Mouse (Mus musculus) kidney, embryonic 14.5 days (tissue): ENCODE data around the gene Sgsm1. TPM values are rescaled to one million over a fixed set of nuclear protein-coding genes. Genes with fewer than 3 reads are reported as not detected.

ENCODE experiments used
- ATAC-seq: fragments of 200-750 bp; cut with Nextera tagmentation; 2 replicates; pipeline ENCODE4 v1.8.0; 2017; ENCODE audit warnings: moderate number of reproducible peaks, mild to moderate bottlenecking, moderate TSS enrichment, moderate library complexity; ENCODE audit not compliant: low FRiP score, low TSS enrichment
- H3K27ac ChIP-seq: fragments of 300-500 bp; sonication (generic); 2 replicates; pipeline ENCODE4 v1.5.1; 2014; ENCODE audit warnings: low read depth, mild to moderate bottlenecking, low read length, moderate library complexity, mixed read lengths
- H3K27me3 ChIP-seq: fragments of 300-500 bp; sonication (generic); 2 replicates; pipeline ENCODE4 v1.6.1; 2014; ENCODE audit warnings: mild to moderate bottlenecking, low read length; ENCODE audit not compliant: control insufficient read depth, insufficient read depth
- H3K36me3 ChIP-seq: fragments of 300-500 bp; sonication (generic); 2 replicates; pipeline ENCODE4 v1.6.1; 2014; ENCODE audit warnings: low read length, mixed read lengths; ENCODE audit not compliant: control insufficient read depth, insufficient read depth
- H3K4me1 ChIP-seq: fragments of 300-500 bp; sonication (generic); 2 replicates; pipeline ENCODE4 v1.6.1; 2014; ENCODE audit warnings: low read length, mixed read lengths; ENCODE audit not compliant: control insufficient read depth, insufficient read depth
- H3K4me2 ChIP-seq: fragments of 300-500 bp; sonication (generic); replicated peaks from 2 replicates; pipeline ENCODE4 v1.6.1; 2014; ENCODE audit warnings: low read depth, mild to moderate bottlenecking, low read length
- H3K4me3 ChIP-seq: fragments of 300-500 bp; sonication (generic); 2 replicates; pipeline ENCODE4 v1.5.1; 2014; ENCODE audit warnings: mild to moderate bottlenecking, low read length
- H3K9ac ChIP-seq: fragments of 300-500 bp; sonication (generic); 2 replicates; pipeline ENCODE4 v1.6.1; 2014; ENCODE audit warnings: low read depth, mild to moderate bottlenecking, low read length, moderate library complexity
- H3K9me3 ChIP-seq: fragments of 300-500 bp; sonication (generic); 2 replicates; pipeline ENCODE4 v1.6.1; 2016; ENCODE audit warnings: low read length; ENCODE audit not compliant: control insufficient read depth
- WGBS: fragments of 180-500 bp; shearing (Covaris S2); extraction: QIAGEN DNeasy Blood & Tissue Kit; methylation state at CpG from one replicate; pipeline ENCODE4 v1.1.7; 2014; 5-methylcytosine and 5-hydroxymethylcytosine counted together
- polyA plus RNA-seq: library from polyadenylated mRNA; unstranded; fragments of >200 nt; fragmentation: Nextera tagmentation; extraction: Ambion mirVana; gene quantifications from 2 replicates; pipeline ENCODE4 v1.2.1, GENCODE M21; 2014

Sgsm1 gene
- polyA plus RNA-seq, 1 experiment from 2014 or later: 5.0 TPM

GRCm38 (mm10) chr5:113249263-113249930 lies 61.2 kb downstream of the Sgsm1 start:
- ATAC-seq: no peak
- Histone ChIP-seq H3K27ac (no peak overlapping the region), H3K27me3 (no peaks in the 10 kb centered on the region), H3K4me2 (no peak overlapping the region), H3K9ac (no peak overlapping the region), H3K9me3 (no peaks in the 10 kb centered on the region), H3K4me3 (no peak overlapping the region), H3K36me3 (no peaks in the 10 kb centered on the region), H3K4me1 (no peaks in the 10 kb centered on the region)
- 79% methylated on average over 8 of the region's 8 CpGs for WGBS

GRCm38 (mm10) chr5:113230196-113230595 lies 80.4 kb downstream of the Sgsm1 start:
- H3K27ac ChIP-seq: no peak overlapping the region

GRCm38 (mm10) chr5:113226632-113227102 lies 83.9 kb downstream of the Sgsm1 start, which contains the start of gene Tmem211:
Tmem211 (plus strand) TSS chr5:113226909.
- Histone ChIP-seq H3K36me3 (no peaks in the 10 kb centered on the region), H3K9me3 (no peaks in the 10 kb centered on the region), H3K27me3 (no peaks in the 10 kb centered on the region), H3K4me3 (peak within 1 kb of the TSS; percentile 14; the same call in 1 of the 2 replicates), H3K27ac (peak within 1 kb of the TSS; percentile 66; the same call in 1 of the 2 replicates), H3K9ac (no peak within 1 kb of the TSS), H3K4me2 (peak within 1 kb of the TSS; percentile 38), H3K4me1 (peaks cover 10% of the 10 kb centered on the region; the same call in 1 of the 2 replicates)
- under 1% methylated on average over 13 of the region's 13 CpGs for WGBS
- ATAC-seq: peak; percentile 89

More at GRCm38 (mm10) chr5:113230196-113230595, 80.4 kb downstream of the Sgsm1 start:
- ATAC-seq: no peak
- no peak overlapping the region for H3K9ac ChIP-seq
- H3K27me3 ChIP-seq: no peaks in the 10 kb centered on the region
- 68% methylated on average over 5 of the region's 5 CpGs for WGBS
- no peak overlapping the region for H3K4me2 ChIP-seq
- H3K36me3 ChIP-seq: no peaks in the 10 kb centered on the region
- no peaks in the 10 kb centered on the region for H3K9me3 ChIP-seq
- no peak overlapping the region for H3K4me3 ChIP-seq
- H3K4me1 ChIP-seq: peaks cover 10% of the 10 kb centered on the region; the same call in 1 of the 2 replicates

GRCm38 (mm10) chr5:113225686-113226435 lies 84.7 kb downstream of the Sgsm1 start:
- no peaks in the 10 kb centered on the region for H3K27me3 ChIP-seq
- H3K4me3 ChIP-seq: peak overlapping the region; percentile 14; the same call in 1 of the 2 replicates
- H3K4me1 ChIP-seq: peaks cover 10% of the 10 kb centered on the region; the same call in 1 of the 2 replicates
- peak overlapping the region; percentile 38 for H3K4me2 ChIP-seq
- peak overlapping the region; percentile 66; the same call in 1 of the 2 replicates for H3K27ac ChIP-seq
- H3K9ac ChIP-seq: no peak overlapping the region
- ATAC-seq: 0 out of 2 replicates have a peak, but pooled peaks have one; percentile 14
- no peaks in the 10 kb centered on the region for H3K36me3 ChIP-seq
- no peaks in the 10 kb centered on the region for H3K9me3 ChIP-seq
- 14% methylated on average over 25 of the region's 25 CpGs for WGBS

GRCm38 (mm10) chr5:113225271-113225670 lies 85.3 kb downstream of the Sgsm1 start:
- H3K9ac ChIP-seq: no peak overlapping the region
- peaks cover 12% of the 10 kb centered on the region; the same call in 1 of the 2 replicates for H3K4me1 ChIP-seq
- no peak for ATAC-seq
- H3K27ac ChIP-seq: peak overlapping the region; percentile 48; the same call in 1 of the 2 replicates
- no peaks in the 10 kb centered on the region for H3K27me3 ChIP-seq
- H3K4me2 ChIP-seq: peak overlapping the region; percentile 38; the same call in 1 of the 2 replicates
- WGBS: 8% methylated on average over 10 of the region's 10 CpGs
- no peaks in the 10 kb centered on the region for H3K9me3 ChIP-seq
- H3K4me3 ChIP-seq: no peak overlapping the region
- no peaks in the 10 kb centered on the region for H3K36me3 ChIP-seq

GRCm38 (mm10) chr5:113223888-113224287 lies 86.7 kb downstream of the Sgsm1 start:
- ATAC-seq: no peak
- WGBS: 65% methylated on average over 4 of the region's 4 CpGs
- H3K4me3 ChIP-seq: no peak overlapping the region
- H3K36me3 ChIP-seq: no peaks in the 10 kb centered on the region
- peaks cover 23% of the 10 kb centered on the region for H3K4me1 ChIP-seq
- H3K27ac ChIP-seq: no peak overlapping the region
- H3K4me2 ChIP-seq: no peak overlapping the region
- no peaks in the 10 kb centered on the region for H3K9me3 ChIP-seq
- no peaks in the 10 kb centered on the region for H3K27me3 ChIP-seq
- H3K9ac ChIP-seq: 0 out of 2 replicates have a peak overlapping the region, but pooled peaks have one; percentile 23

GRCm38 (mm10) chr5:113221147-113221865 lies 89.3 kb downstream of the Sgsm1 start, which contains the start of gene 2900026A02Rik:
2900026A02Rik (minus strand) TSS chr5:113221236.
- Histone ChIP-seq H3K4me2 (peak within 1 kb of the TSS; percentile 95), H3K4me3 (peak within 1 kb of the TSS; percentile 75), H3K27me3 (no peaks in the 10 kb centered on the region), H3K27ac (peak within 1 kb of the TSS; percentile 62), H3K4me1 (peaks cover 35% of the 10 kb centered on the region), H3K9me3 (no peaks in the 10 kb centered on the region), H3K36me3 (no peaks in the 10 kb centered on the region), H3K9ac (peak within 1 kb of the TSS; percentile 74)
- peak; percentile 51 for ATAC-seq
- 8% methylated on average over 61 of the region's 62 CpGs for WGBS

GRCm38 (mm10) chr5:113220383-113221146 lies 90.0 kb downstream of the Sgsm1 start:
- ATAC-seq: peak; percentile 45
- no peaks in the 10 kb centered on the region for H3K36me3 ChIP-seq
- peak overlapping the region; percentile 62 for H3K27ac ChIP-seq
- no peaks in the 10 kb centered on the region for H3K27me3 ChIP-seq
- H3K9me3 ChIP-seq: no peaks in the 10 kb centered on the region
- peak overlapping the region; percentile 74 for H3K9ac ChIP-seq
- H3K4me3 ChIP-seq: peak overlapping the region; percentile 75
- H3K4me1 ChIP-seq: peaks cover 34% of the 10 kb centered on the region
- 2% methylated on average over 64 of the region's 64 CpGs for WGBS
- peak overlapping the region; percentile 95 for H3K4me2 ChIP-seq
